Mouse (Mus musculus) G1E (cell line): ENCODE data around the gene Car9.

Source experiments
- CTCF ChIP-seq: IDR thresholded peaks from 2 replicates; pipeline ENCODE4 v1.5.1; 2012; ENCODE audit warnings: low read depth, low read length, inconsistent platforms, mixed read lengths
- GATA1 ChIP-seq: IDR thresholded peaks from 2 replicates; pipeline ENCODE4 v1.6.1; 2012; ENCODE audit warnings: borderline replicate concordance, low read length, inconsistent platforms, mixed read lengths
- GATA2 ChIP-seq: IDR thresholded peaks from 2 replicates; pipeline ENCODE4 v1.6.1; 2012; ENCODE audit warnings: low read depth, low read length, inconsistent platforms, borderline replicate concordance
- POLR2AphosphoS5 ChIP-seq: IDR thresholded peaks from 2 replicates; pipeline ENCODE4 v1.6.1; 2012; ENCODE audit warnings: low read depth, low read length, inconsistent platforms; ENCODE audit not compliant: insufficient replicate concordance
- TAL1 ChIP-seq: conservative IDR thresholded peaks from 2 replicates; pipeline ENCODE4 v1.6.1; 2012; ENCODE audit warnings: low read depth, low read length, inconsistent platforms, mixed read lengths

DNA sequence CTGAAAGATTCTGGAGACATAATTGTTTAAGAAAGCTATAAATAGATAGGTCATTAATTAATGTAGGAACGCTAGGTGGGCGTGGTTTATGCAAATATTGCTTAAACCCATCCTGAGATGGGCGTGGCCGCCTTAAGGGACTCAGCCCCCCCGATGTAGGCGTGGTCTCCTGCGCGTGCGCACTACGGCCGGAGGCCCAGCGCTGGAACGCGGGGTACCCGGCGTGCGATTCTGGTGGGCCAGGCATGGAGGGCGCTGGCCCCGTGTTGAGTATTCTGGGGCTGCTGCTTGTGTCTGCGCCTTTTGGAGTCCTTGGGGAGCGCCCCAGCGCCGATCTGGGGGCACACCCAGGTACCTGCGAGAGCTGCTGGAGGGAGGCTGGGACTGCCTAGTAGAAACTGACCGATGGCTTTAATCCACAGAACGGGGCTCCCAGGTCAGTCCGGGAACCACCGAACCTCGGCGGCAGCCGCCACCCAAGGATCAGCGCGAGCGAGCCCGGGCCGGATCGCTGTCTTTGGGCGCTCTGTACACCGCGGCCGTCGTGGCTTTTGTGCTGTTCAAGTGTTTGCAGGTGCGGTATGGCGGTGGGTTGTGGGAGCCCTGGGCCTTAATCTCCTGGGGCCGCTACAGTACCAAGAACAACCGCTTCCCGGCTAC is 13.4 kb upstream of the Car9 start:
- TF ChIP-seq CTCF: no peak
- no peak for TF ChIP-seq TAL1
- no peak for TF ChIP-seq GATA1
- no peak for TF ChIP-seq POLR2AphosphoS5
- no peak for TF ChIP-seq GATA2
